Mouse (Mus musculus): ENCODE data around the gene Rbm20.

DNA sequence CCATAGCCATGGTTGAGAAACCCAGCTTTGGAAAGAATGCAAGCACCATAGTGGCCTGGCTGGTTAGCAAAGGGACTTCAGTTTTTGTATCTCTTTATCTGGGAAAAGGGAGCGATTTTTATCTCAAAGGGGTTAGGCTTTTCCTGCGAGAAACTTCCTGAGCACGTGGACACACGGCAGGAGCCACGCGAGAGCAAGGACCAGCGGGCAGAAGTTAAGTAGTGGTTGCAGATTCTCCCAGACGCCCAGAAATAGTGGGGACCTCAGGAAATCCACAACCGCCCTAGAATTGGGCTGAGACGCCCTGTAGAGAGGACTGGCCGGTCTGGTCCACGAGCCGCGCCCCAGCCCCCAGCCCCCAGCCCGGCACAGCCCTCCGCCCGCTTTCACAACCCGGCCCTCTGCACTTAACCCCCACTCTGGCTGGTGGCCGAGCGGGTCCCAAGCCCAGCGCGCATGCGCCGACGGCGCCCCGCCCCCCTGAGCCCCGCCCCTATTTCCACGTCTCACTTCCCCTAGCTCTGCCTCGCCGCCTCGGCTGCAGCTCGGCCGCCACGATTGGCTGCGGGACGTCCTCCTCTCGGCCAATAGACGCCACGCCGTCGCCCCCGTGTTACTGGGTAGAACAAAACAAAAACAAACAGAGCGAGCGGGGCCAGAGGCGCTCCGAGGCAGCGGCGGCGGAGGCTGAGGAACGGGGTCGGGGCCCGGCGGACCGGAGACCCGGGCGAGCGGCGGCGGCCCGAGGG is 225.8 kb downstream of the Rbm20 start:
- no peak for TF ChIP-seq CTCF (IDR thresholded peaks at IDR 0.05; ENCODE audit: low read depth, low read length)
- TF ChIP-seq POLR2A (IDR thresholded peaks at IDR 0.05; ENCODE audit: borderline replicate concordance, low read depth, low read length): no peak

Measured in bone marrow macrophage, adult 2 months (primary cell).